Mouse (Mus musculus) lung, adult 2 months (tissue): ENCODE measurements around the gene Scgb2b2.

Experiments
- CTCF ChIP-seq: fragments of 200-500 bp; IDR thresholded peaks from 2 replicates; pipeline ENCODE4 v1.5.1; 2011; ENCODE audit warnings: mild to moderate bottlenecking, low read length, control low read depth; ENCODE audit not compliant: insufficient read depth
- POLR2A ChIP-seq: fragments of 200-500 bp; IDR thresholded peaks from 2 replicates; pipeline ENCODE4 v1.6.1; 2011; ENCODE audit warnings: low read depth, mild to moderate bottlenecking, control low read depth, low read length, borderline replicate concordance; ENCODE audit errors: extremely low read depth

DNA sequence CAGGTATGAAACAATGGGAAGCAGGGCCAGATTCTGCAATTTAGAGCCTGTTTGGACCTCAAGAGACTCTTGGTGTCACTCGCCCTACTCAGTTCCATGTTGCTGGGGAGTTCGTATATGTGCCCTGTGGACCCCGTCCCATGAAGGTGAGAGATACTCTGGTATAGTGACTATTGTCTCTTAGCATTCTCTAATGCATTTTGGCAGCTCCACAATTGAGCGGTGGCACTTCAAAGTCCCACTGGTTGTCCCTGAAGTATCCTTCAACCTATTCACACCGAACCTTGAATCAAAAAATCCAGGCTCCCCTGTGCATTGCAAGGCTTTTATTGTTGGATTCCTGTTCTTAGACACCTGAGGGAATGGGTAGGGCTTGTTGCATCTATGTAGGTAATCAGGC is at the start of gene Scgb2b2:
- TF ChIP-seq CTCF, result no peak
- TF ChIP-seq POLR2A, result no peak
